Mouse (Mus musculus): ENCODE data around the gene Elof1.

- TF ChIP-seq POLR2AphosphoS2 (IDR thresholded peaks at IDR 0.05; ENCODE audit: insufficient read length, low read depth) = no peak
- no peak for TF ChIP-seq POLR2A (IDR thresholded peaks at IDR 0.05; ENCODE audit: insufficient read length, low read depth)
- TF ChIP-seq E2F4 (IDR thresholded peaks at IDR 0.05; ENCODE audit: insufficient read depth) = no peak
- no peak for TF ChIP-seq USF1 (IDR thresholded peaks at IDR 0.05; ENCODE audit: low read depth)
Observed at GRCm38 (mm10) chr9:22134246-22134890, 17.4 kb upstream of the Elof1 start.
